Mouse (Mus musculus) right cerebral cortex, postnatal 10 days (tissue): ENCODE data around the gene Sufu.

ENCODE experiments used
- DNase-seq, 2 experiments: peaks; one replicate each; pipeline ENCODE4 v3.0.0; 2021; ENCODE audit warnings: low spot score in 2 of 2

The Sufu gene

GRCm38 (mm10) chr19:46466160-46466559, 69.5 kb downstream of the Sufu start:
- DNase-seq: no peak

- DNase-seq: no peak
Observed at GRCm38 (mm10) chr19:46467051-46467503, 70.4 kb downstream of the Sufu start.

GRCm38 (mm10) chr19:46470364-46471240, 73.9 kb downstream of the Sufu start:
- no peak for DNase-seq

DNA sequence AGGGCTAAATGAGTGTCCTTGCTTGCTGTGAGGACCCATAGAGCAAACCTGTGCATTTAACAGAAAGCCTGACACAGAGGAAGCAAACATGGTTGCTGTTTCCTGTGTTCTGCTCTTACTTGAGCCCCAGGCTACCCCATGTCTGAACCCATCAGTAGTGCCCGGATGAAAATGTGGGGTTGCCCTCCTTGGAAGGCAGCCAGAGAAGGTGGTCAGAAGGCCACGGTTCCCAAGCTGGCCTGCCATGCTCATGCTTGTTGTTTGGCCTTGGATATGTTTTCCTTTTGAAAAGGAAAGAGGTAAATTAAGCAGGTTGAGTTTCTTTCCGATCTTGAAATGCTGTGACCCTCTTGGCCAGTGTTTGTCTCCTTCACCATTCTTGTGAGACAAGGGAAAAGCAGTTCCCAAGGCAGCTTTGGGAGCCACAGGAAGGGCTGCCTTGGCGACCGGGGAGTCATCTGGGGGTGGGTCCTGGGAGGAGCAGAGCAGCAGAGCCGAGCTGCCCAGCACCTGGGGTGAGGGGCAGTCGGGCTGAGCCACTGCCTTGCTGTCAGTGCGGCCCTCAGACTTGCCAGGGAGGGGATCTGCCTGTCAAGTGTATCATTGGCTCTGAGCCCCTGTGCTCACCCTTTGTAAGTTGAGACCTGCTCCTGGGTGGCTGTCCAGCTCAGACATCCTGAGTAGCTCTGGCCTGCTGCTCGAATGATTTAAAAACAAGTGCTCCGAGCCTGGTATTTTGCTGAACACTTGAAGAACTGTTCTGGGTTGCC, 74.8 kb downstream of the Sufu start:
- DNase-seq: no peak

DNA sequence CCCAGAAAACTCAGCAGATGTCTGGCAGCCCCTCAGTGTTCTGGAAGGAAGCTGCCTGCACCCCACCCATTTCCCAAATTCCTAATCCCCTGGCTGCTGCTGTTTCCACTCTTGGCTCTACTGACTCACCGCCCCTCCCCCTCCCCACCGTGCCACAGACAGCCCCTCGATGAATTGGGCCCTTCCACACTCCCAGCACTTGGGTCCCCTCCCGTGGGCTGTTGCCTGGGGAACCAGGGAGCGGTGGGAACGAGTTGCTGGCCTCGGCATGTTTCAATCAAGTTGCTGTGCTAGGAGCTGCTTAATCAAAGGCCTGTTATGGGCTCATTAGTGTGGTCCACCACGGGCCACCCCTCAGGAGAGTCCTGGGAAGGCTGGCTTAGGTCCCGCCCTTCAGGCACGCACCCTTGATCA, 80.7 kb downstream of the Sufu start:
- peak; percentile 69 to 73 for DNase-seq

GRCm38 (mm10) chr19:46478242-46478641, 81.5 kb downstream of the Sufu start:
- DNase-seq: no peak

DNA sequence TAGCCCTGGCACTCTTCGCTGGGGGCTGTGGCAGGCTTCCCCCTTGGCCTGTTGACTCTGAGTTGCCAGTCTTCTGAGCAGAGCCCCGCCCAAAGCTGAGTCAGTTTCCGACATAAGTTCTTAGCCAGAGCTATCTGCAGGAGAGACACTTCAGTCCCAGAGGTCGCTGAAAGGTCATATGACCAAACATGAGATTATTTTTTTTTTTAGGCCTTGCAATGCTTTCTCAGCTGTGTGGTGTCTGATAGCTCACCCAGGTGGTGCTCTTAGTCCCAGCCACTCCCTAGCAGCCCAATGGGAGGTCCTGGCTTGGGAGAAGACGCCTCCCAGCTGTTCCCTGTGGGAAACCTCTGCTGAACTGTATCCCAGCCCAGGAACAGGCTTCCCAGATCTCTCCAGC, 82.1 kb downstream of the Sufu start:
- DNase-seq: no peak

DNA sequence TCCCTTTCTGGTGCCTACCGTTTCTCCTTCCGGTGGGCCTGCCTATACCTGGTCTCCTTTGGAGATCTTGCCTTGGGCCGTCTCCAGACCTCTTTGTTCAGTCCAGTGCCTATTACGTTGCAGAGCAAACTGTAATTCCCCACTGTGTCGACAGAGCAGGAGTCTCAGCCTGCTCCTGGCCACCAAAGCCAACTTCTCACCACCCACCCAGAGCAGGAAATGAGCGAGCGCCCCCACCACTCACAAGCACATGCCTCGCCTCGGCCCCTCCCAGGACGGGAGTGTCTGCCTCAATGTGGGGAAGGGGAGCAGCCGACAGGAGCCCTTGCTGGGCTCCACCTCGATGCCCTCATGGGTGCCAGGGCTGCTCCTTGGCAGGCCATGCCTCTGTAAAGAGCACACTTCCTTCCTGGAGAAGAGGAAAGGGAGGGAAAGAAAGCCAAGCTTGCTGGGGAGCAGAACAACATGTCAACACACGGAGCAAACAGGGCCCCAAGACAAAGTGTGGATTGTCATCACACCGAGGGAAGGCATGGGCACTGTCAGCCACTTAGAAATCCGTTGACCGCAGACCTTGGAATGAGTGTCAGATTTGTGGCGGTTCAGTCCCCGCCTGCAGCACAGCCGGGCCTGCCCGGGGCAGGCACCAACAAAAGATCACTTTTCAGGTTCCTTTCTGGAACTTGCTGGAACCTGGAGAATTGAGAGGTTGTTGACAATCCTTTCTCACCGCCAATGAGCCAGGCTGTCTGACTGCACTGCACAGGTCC, 82.8 kb downstream of the Sufu start:
- DNase-seq: no peak

DNA sequence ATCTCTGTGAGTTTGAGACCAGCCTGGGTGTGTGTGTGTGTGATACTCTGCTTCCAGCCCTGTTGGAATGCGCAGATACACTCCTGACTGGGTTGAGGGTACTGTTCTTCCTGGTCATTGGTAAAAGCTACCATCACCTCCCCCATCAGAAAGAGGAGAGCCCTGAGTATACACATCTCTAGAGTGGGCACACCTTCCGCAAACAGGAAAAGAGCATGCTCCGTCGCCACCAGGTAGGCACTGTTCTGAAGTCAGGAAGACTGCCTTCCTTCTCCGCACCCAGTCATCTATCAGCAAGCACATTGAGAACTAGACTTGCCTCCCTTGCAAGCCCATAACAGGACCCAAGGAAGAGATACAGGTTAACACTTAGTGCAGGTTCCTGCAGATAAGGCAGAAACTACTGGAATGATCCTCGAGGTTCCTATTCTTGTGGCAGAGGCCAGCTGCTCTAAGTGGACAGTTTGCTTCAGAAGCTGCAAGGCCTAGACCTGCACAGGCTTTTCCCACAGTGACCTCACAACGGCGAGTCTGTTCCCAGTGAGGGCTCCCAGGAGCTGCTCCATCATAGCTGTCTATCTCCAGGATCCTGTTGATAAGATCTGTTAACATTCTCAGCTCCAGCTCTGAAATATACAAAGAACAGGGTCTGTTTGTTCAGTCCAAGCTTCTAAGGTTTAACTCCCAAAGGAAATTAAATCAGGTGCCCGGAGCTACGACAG, 84.1 kb downstream of the Sufu start:
- DNase-seq: no peak

DNA sequence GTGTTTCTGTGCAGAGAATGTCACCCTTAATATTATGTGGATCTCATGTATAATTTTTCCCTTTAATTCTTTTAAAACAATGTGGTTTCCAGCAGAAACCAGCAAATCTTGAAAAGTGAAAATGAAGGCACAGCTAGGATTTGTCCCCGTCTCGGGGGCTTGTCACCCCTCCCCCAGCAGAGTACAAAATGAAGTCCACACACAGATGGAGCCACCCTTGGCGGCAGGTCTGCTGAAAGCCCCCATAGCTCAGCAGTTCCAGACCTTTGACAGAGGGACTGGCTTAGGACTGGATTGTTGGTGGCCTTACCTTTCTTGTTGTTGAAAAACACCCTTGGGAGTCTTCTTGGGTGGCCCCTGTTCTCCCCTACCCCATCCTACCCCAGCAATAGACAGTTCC, 84.7 kb downstream of the Sufu start:
- no peak for DNase-seq

GRCm38 (mm10) chr19:46481756-46482155, 85.1 kb downstream of the Sufu start:
- DNase-seq: no peak

DNA sequence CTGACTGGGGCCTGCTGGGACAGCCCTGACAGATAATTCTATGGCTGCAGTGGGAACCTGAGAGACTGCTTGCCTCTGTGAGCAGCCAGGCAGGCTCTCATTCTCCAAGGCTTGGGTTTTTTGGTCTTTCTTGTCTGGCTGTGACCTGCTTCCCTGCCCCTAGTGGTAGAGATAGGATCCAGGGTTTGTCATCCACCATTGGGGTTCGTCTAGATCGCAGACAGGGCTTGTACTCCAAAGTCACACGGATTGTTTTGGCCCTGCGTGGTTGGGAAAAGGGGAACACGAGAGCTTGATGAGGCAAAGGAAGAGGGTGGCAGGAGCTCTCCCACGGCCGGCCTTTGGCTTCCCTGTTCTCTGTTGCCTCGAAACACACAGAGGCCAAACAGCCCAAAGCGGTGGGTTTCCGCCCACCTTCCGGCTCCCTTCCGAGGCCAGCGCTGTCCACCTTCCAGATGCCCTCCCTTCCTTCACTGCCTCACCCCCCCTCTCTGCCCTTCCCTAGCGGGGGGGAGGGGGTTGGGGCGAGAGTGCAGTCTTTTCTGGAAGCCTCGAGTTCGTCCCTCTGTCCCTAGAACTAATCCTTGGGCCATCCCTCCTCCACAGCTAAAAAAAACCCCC, 86.3 kb downstream of the Sufu start:
- DNase-seq: no peak

- peak; percentile 72 to 78 for DNase-seq
Observed at GRCm38 (mm10) chr19:46483701-46484328, 87.1 kb downstream of the Sufu start.

DNA sequence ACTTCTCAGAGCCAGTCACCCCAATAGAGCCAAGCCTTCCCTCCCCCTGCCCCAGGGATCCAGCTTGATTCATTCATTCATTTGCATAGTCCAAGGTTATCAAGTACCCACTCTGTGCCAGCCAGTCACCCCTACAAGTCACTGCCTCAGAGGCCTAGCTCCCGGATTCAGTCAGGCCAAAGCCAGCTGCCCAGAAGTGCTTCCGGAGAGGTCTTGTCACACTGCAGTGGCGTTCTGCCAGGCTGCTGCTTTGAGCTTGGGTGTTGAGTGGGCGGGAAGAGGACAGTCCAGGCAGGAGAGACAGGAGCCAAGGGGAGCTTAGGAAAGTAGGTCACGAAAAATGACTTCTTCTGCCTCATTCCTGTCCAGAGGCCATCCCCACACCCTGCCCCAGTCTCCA, 87.8 kb downstream of the Sufu start:
- peak; percentile 70 to 75 for DNase-seq

GRCm38 (mm10) chr19:46485847-46486246, 89.2 kb downstream of the Sufu start:
- no peak for DNase-seq

DNA sequence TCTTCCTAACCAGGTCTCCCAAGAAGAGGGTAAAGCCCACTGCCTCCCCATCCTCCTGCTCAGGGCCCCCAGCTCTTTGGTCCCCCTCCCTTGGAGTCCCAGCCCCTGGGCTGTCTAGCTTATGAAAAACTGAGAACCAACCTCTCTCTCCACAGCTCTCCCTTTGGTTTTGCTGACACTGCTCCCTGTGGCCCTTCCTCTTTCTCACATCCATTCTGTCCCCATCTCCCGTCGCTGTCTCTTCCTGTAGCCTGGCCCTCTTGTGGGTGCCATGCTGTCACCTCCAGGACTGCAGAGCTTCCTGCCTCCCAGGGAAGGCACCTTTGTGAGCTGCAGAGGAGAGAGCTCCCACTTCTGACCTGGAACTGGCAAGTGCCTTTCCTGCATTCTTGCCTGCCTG, 90.0 kb downstream of the Sufu start:
- no peak for DNase-seq

GRCm38 (mm10) chr19:46489448-46489847, 92.8 kb downstream of the Sufu start:
- no peak for DNase-seq

DNA sequence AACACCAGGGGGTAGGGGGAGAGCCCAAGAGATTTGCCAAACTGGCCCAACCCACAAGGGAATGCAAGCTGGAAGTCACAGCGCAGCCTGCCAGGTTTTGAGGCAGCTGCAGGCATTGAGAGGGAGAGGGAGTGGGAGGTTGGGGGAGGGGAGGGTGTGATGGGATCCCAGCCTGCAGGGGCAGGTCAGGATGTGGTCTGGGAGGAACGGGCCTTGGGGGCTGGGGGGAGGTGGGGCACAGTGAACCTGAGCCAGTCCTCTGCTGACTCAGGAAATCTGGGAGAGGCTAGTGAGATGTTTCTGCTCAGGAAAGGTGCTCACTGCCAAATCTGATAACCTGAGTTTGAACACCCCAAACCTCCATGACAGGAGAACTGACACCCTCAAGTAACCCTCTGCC, 93.9 kb downstream of the Sufu start:
- peak in 1 of 2 experiments; percentile 61 for DNase-seq

DNA sequence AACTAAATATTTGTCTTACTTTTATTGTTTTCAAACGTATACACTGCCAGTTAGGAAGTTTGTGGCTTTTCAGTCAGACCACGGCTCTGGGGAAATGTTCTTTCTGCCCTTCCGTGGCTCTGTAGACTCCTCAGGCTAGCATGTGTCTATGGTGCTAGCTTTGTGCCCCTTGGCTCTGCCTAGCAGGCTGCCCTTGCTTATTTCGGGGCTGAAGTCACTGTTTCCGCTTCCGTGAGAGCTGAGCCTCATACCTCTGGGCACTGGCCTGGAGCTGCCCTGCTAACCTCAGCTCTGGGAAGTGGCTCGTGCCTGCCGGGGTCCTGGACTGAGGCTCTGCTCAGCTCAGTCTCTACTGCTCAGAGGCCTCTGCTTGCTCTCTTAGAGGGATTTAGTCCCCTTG, 98.4 kb downstream of the Sufu start:
- no peak for DNase-seq

GRCm38 (mm10) chr19:46497230-46497629, 100.5 kb downstream of the Sufu start:
- DNase-seq: no peak

DNA sequence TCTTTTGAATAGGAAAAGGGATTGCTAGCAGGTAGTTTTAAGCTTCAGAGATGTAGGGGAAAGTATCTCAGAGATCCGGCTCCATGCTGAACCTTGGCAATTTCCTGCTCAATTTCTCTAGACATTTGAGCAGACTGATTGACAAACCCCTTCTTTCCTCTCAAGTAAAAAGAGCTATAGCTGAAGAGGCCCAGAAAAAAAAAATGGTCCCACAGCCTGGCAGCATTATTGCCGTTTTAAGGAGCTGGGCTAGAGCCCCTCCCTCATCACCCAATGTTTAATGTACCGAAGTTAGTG, 102.8 kb downstream of the Sufu start:
- DNase-seq: no peak
